Mouse (Mus musculus) G1E (cell line): Measurements from ENCODE around the gene Iqce.

ENCODE experiments used
- CTCF ChIP-seq: IDR thresholded peaks from 2 replicates; pipeline ENCODE4 v1.5.1; 2012; ENCODE audit warnings: low read depth, low read length, inconsistent platforms, mixed read lengths
- GATA1 ChIP-seq: IDR thresholded peaks from 2 replicates; pipeline ENCODE4 v1.6.1; 2012; ENCODE audit warnings: borderline replicate concordance, low read length, inconsistent platforms, mixed read lengths
- GATA2 ChIP-seq: IDR thresholded peaks from 2 replicates; pipeline ENCODE4 v1.6.1; 2012; ENCODE audit warnings: low read depth, low read length, inconsistent platforms, borderline replicate concordance
- POLR2AphosphoS5 ChIP-seq: IDR thresholded peaks from 2 replicates; pipeline ENCODE4 v1.6.1; 2012; ENCODE audit warnings: low read depth, low read length, inconsistent platforms; ENCODE audit not compliant: insufficient replicate concordance
- TAL1 ChIP-seq: conservative IDR thresholded peaks from 2 replicates; pipeline ENCODE4 v1.6.1; 2012; ENCODE audit warnings: low read depth, low read length, inconsistent platforms, mixed read lengths

DNA sequence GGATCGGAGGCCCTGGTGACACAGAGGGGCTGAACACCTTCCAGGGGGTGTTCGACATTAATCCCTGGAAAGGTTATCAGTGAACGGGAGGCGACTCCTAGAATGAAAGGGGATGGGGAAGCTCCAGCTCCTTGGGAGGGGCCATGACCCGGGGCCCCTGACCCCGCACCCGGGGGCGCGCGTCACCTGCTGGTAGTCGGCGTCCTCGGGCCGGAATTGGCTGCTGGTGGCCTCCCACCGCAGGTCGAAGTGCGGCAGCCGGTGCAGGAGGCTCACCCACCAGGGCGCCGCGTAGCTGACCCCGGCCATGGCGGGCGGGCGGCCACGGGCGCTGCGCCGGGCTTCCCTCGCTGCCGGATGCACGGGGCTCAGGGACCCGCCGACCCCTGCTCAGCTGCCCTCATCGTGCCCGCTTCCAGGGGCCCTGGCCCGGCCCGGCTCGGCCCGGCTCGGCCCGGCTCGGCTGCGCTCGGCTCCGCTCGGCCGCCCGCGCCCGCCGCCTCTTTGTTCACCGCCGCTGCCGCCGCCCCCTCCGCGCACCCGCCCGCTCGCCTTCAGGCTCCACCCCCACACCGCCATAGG is 53.6 kb downstream of the Iqce start, which contains the start of gene Ttyh3:
- TF ChIP-seq CTCF = no peak
- no peak for TF ChIP-seq POLR2AphosphoS5
- no peak for TF ChIP-seq GATA1
- no peak for TF ChIP-seq TAL1
- no peak for TF ChIP-seq GATA2
